28 mouse cellular contexts compared by ENCODE assay signal in the genomic region with DNA sequence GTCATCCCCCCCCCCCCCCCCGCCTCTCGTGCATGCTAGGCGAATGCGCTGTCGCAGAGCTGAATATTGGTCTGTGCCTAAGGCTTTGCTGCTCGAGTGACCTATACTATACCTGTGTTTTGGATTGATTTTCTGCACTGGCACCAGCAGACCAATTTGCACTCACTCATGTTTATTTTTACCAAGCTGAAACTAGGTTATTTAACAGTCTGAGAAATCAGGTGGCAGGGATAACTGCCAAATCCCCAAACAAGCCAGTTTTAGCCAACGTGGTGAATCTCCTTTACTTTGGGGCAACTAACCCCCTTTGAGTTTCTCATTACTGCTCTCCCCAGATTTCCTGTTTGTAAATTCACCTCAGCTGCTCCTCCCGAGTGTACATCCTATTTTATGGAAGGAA. TPM values are rescaled to one million over a fixed set of nuclear protein-coding genes. Genes with fewer than 3 reads are reported as not detected.
DNase-seq lines count a peak whose midpoint lies in the region; ATAC-seq and TF ChIP-seq lines count a peak whose summit lies in the region.
"Had no signal": no experiment of that assay in that cellular context is flagged by ENCODE, and none has a peak within 500 bp of the region (broad histone marks: within the 10 kb centered on the region; RNA-seq: fewer than 3 reads in every experiment).

No protein-coding gene starts in this region.

- no peaks in the 10 kb centered on the region for H3K27me3 ChIP-seq in kidney, embryonic 15.5 days
- H3K27me3 ChIP-seq in liver, embryonic 14.5 days (ENCODE audit: control insufficient read depth, insufficient read depth, low read length), result no peaks in the 10 kb centered on the region
- H3K27me3 ChIP-seq: forebrain, embryonic 12.5 days; heart, embryonic 13.5 days; megakaryocyte, embryonic 14.5 days; midbrain, embryonic 15.5 days had no signal

- no peak overlapping the region for H3K9ac ChIP-seq in kidney, embryonic 15.5 days
- H3K9ac ChIP-seq in liver, embryonic 14.5 days (replicated peaks), result no peak overlapping the region
- H3K9ac ChIP-seq: forebrain, embryonic 12.5 days; heart, embryonic 13.5 days; hindbrain, embryonic 14.5 days; midbrain, embryonic 15.5 days had no signal

- no peak for TF ChIP-seq EP300 in liver, embryonic 14.5 days (IDR thresholded peaks at IDR 0.05; ENCODE audit: low read depth)

- peak overlapping the region; percentile 99; the same call in 1 of the 2 replicates for H3K27ac ChIP-seq in kidney, embryonic 15.5 days
- peak overlapping the region; percentile 90 for H3K27ac ChIP-seq in liver, embryonic 14.5 days
- no peak overlapping the region for H3K27ac ChIP-seq in gastrocnemius, adult 2 months
- H3K27ac ChIP-seq: embryonic facial prominence, embryonic 10.5 days; forebrain, embryonic 12.5 days had no signal

- H3K4me1 ChIP-seq in kidney, embryonic 15.5 days, result peaks cover 44% of the 10 kb centered on the region
- H3K4me1 ChIP-seq in liver, embryonic 14.5 days (replicated peaks; ENCODE audit: control insufficient read depth in 2 of 2, insufficient read depth in 2 of 2, low read length in 1 of 2), result peaks cover 32 to 35% of the 10 kb centered on the region in 2 experiments

- H3K36me3 ChIP-seq in kidney, embryonic 15.5 days, result peaks cover 27% of the 10 kb centered on the region
- peaks cover 5% of the 10 kb centered on the region for H3K36me3 ChIP-seq in liver, embryonic 14.5 days (replicated peaks; ENCODE audit: control insufficient read depth, insufficient read depth, low read depth)

- no peak overlapping the region for H3K4me3 ChIP-seq in kidney, embryonic 15.5 days (replicated peaks)
- H3K4me3 ChIP-seq in liver, embryonic 14.5 days (ENCODE audit: insufficient read depth in 1 of 2, low read depth in 2 of 2, low read length in 2 of 2), result no peak overlapping the region
- H3K4me3 ChIP-seq in gastrocnemius, adult 2 months, result no peak overlapping the region
- H3K4me3 ChIP-seq: embryonic facial prominence, embryonic 10.5 days; forebrain, embryonic 12.5 days; midbrain, embryonic 15.5 days had no signal

- no peak for TF ChIP-seq CTCF in liver, embryonic 14.5 days (IDR thresholded peaks at IDR 0.05; ENCODE audit: low read depth)
- no peak for TF ChIP-seq CTCF in gastrocnemius, adult 2 months (IDR thresholded peaks at IDR 0.05)

- no peaks in the 10 kb centered on the region for H3K9me3 ChIP-seq in kidney, embryonic 15.5 days (replicated peaks)
- no peaks in the 10 kb centered on the region for H3K9me3 ChIP-seq in liver, embryonic 14.5 days (ENCODE audit: control insufficient read depth, low read length)
- H3K9me3 ChIP-seq: embryonic facial prominence, embryonic 10.5 days; forebrain, embryonic 12.5 days; heart, embryonic 13.5 days; megakaryocyte, embryonic 14.5 days; midbrain, embryonic 15.5 days had no signal

- intact Hi-C loops in gastrocnemius, adult 2 months (cut with DNase I), result loop anchor here (5.0 kb wide), 1 partner anchor 70 kb away; a partner anchor contains a TSS

- 91% methylated on average over 8 of the region's 8 CpGs for WGBS in kidney, embryonic 15.5 days
- 83% methylated on average over 8 of the region's 8 CpGs for WGBS in liver, embryonic 14.5 days (ENCODE audit: insufficient replicate concordance)

- no peak overlapping the region for H3K4me2 ChIP-seq in kidney, embryonic 15.5 days
- no peak overlapping the region for H3K4me2 ChIP-seq in liver, embryonic 14.5 days (ENCODE audit: low read depth)
- H3K4me2 ChIP-seq: midbrain, embryonic 15.5 days had no signal

- ATAC-seq in kidney, embryonic 15.5 days (replicated peaks; ENCODE audit: low FRiP score), result no peak
- ATAC-seq in liver, embryonic 14.5 days (ENCODE audit: insufficient read depth), result no peak
- ATAC-seq: intestine, embryonic 16.5 days; midbrain, embryonic 15.5 days had no signal

- no peak for DNase-seq in kidney, postnatal 14 days
- peak; percentile 22 for DNase-seq in adipocyte (ENCODE audit: low spot score)
- peak; percentile 53 for DNase-seq in cerebellum, adult 8-10 months
- DNase-seq in liver, embryonic 14.5 days (ENCODE audit: low read depth in 3 of 3, low spot score in 3 of 3), result no peak
- no peak for DNase-seq in heart, adult 18-20 months
- no peak for DNase-seq in gastrocnemius, adult 2 months
- DNase-seq: adrenal gland, adult 8-10 months; gastrocnemius, postnatal 10 days; lung, adult 18-20 months; retina, postnatal 1 day; right cerebral cortex, postnatal 4 days; thymus, postnatal 36 days had no signal

RNA-seq across cellular contexts. Expression of a gene that starts 1.2 kb away (rescaled TPM):
- 5.2 and 5.5 TPM in 2 replicates for polyA plus RNA-seq in kidney, embryonic 15.5 days (2015; fragmentation: Nextera tagmentation; extraction: Ambion mirVana)
- polyA plus RNA-seq in liver, embryonic 14.5 days (2012; rRNA removed), result 2.4 and 2.8 TPM in 2 replicates
- 1.4 and 1.7 TPM in 2 replicates for polyA plus RNA-seq in liver, embryonic 14.5 days (2014; fragmentation: Nextera tagmentation; extraction: Ambion mirVana)
- 10 to 100 TPM; 22.8 to 23.4 TPM for total RNA-seq in heart, adult 18-20 months (2021)
- 10 to 100 TPM; 12.6 to 12.9 TPM for total RNA-seq in gastrocnemius, adult 2 months (2021)

RNA-seq across cellular contexts. Expression of a gene that starts 1.5 kb away (rescaled TPM):
- polyA plus RNA-seq in kidney, embryonic 15.5 days (2015; fragmentation: Nextera tagmentation; extraction: Ambion mirVana), result 23.7 and 25.8 TPM in 2 replicates
- polyA plus RNA-seq in liver, embryonic 14.5 days (2012; rRNA removed), result 7.5 and 7.6 TPM in 2 replicates
- polyA plus RNA-seq in liver, embryonic 14.5 days (2014; fragmentation: Nextera tagmentation; extraction: Ambion mirVana), result 5.8 and 6.5 TPM in 2 replicates
- total RNA-seq in heart, adult 18-20 months (2021), result 1 to 10 TPM; 6.6 to 8.1 TPM
- total RNA-seq in gastrocnemius, adult 2 months (2021), result 1 to 10 TPM; 2.2 to 2.5 TPM

RNA-seq across cellular contexts. Expression of a gene that starts 34.0 kb away (rescaled TPM):
- 0.19 TPM in 1 of 2 replicates, not detected in the other for polyA plus RNA-seq in kidney, embryonic 15.5 days (2015; fragmentation: Nextera tagmentation; extraction: Ambion mirVana)
- polyA plus RNA-seq in liver, embryonic 14.5 days (2012; rRNA removed), result not detected in 2 replicates
- polyA plus RNA-seq in liver, embryonic 14.5 days (2014; fragmentation: Nextera tagmentation; extraction: Ambion mirVana), result not detected in 2 replicates
- total RNA-seq in heart, adult 18-20 months (2021), result not detected
- not detected for total RNA-seq in gastrocnemius, adult 2 months (2021)
- total RNA-seq: adrenal gland, adult 8-10 months; common myeloid progenitor, adult 5-6 weeks; gastrocnemius, postnatal 10 days; heart, postnatal 25 days; layer of hippocampus, adult 18-20 months; left cerebral cortex, postnatal 36 days had no signal
- polyA plus RNA-seq: C2C12; embryonic facial prominence, embryonic 10.5 days; forebrain, embryonic 12.5 days; heart, embryonic 13.5 days; hindbrain, embryonic 14.5 days; neural tube, embryonic 11.5 days had no signal

RNA-seq across cellular contexts. Expression of a gene that starts 45.5 kb away (rescaled TPM):
- polyA plus RNA-seq in kidney, embryonic 15.5 days (2015; fragmentation: Nextera tagmentation; extraction: Ambion mirVana), result 1.7 and 2.4 TPM in 2 replicates
- 11.2 and 14.4 TPM in 2 replicates for polyA plus RNA-seq in liver, embryonic 14.5 days (2012; rRNA removed)
- 18.1 and 18.7 TPM in 2 replicates for polyA plus RNA-seq in liver, embryonic 14.5 days (2014; fragmentation: Nextera tagmentation; extraction: Ambion mirVana)
- total RNA-seq in heart, adult 18-20 months (2021), result under 1 TPM; 0.25 to 0.59 TPM
- not detected for total RNA-seq in gastrocnemius, adult 2 months (2021)
- total RNA-seq: common myeloid progenitor, adult 5-6 weeks had no signal
- polyA plus RNA-seq: C2C12; embryonic facial prominence, embryonic 10.5 days; forebrain, embryonic 12.5 days; midbrain, embryonic 15.5 days; neural tube, embryonic 11.5 days had no signal

RNA-seq across cellular contexts. Expression of a gene that starts 54.2 kb away (rescaled TPM):
- not detected in 2 replicates for polyA plus RNA-seq in kidney, embryonic 15.5 days (2015; fragmentation: Nextera tagmentation; extraction: Ambion mirVana)
- polyA plus RNA-seq in liver, embryonic 14.5 days (2012; rRNA removed), result not detected in 2 replicates
- polyA plus RNA-seq in liver, embryonic 14.5 days (2014; fragmentation: Nextera tagmentation; extraction: Ambion mirVana), result not detected in 2 replicates
- not detected for total RNA-seq in heart, adult 18-20 months (2021)
- total RNA-seq in gastrocnemius, adult 2 months (2021), result not detected
- total RNA-seq: adrenal gland, adult 8-10 months; common myeloid progenitor, adult 5-6 weeks; gastrocnemius, postnatal 10 days; heart, postnatal 25 days; layer of hippocampus, adult 18-20 months; left cerebral cortex, postnatal 36 days had no signal
- polyA plus RNA-seq: brain, embryonic 14.5 days; C2C12; embryonic facial prominence, embryonic 10.5 days; forebrain, embryonic 12.5 days; heart, embryonic 13.5 days; hindbrain, embryonic 14.5 days; kidney, postnatal 0 days; midbrain, embryonic 15.5 days; neural tube, embryonic 11.5 days had no signal

Comparison
In these comparisons a context has a peak if more than half of its experiments do, and no peak if none do; other contexts are left out.
1. DNase-seq: peak in adipocyte (single experiment) and cerebellum, adult 8-10 months (single experiment); none in kidney, postnatal 14 days (single experiment), liver, embryonic 14.5 days (0 of 3), heart, adult 18-20 months (0 of 2) and gastrocnemius, adult 2 months (single experiment).